Mouse (Mus musculus): ENCODE measurements around the gene Fam208b. TPM values are rescaled to one million over a fixed set of nuclear protein-coding genes. Genes with fewer than 3 reads are reported as not detected.
"Not testable (repeated sequence)": the region's sequence is repeated elsewhere in the genome, so short reads cannot be mapped to it uniquely, and the experiment has no call there.

Fam208b gene
- polyA plus RNA-seq, 1 experiment, result 3.7 TPM

DNA sequence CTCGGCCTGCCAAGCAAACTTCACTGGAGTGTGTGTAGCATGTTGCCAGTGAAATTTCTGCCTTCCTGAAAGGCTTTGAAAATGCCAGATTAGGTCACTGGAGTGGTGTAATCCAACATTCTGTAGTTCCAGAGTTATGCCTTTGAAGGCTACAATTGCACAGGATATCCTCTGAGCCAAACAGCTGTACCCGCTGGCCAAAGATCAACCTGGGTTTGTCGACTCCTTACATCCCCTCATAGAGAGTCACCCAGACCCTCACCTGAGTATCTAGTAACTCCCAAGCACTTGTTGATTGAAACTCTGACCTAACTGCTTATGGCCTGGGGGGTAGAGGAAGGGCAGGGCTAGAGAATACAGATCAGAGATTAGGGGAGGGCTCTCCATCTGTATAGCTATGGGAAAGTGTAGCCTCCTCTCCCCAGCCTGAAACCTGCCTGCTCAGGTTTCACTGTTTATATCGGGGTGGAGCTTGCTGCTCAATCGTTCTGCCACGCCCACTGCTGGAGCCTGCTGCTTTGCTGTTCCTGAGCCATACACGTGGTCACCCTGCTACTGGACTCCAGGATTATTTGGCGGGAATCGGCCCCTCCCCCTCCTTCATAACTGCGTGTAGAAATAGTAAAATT is 79.1 kb downstream of the Fam208b start:
- H3K36me3 ChIP-seq (ENCODE audit: control insufficient read depth, insufficient read depth), result no peaks in the 10 kb centered on the region
- H3ac ChIP-seq (ENCODE audit: control insufficient read depth, insufficient read length, low read depth), result no peak overlapping the region
- TF ChIP-seq USF1 (IDR thresholded peaks at IDR 0.05; ENCODE audit: low read depth), result no peak
- no peak for TF ChIP-seq MYOD1 (IDR thresholded peaks at IDR 0.05; ENCODE audit: control insufficient read depth, insufficient read length, low read depth)
- no peak for TF ChIP-seq FOSL1 (IDR thresholded peaks at IDR 0.05; ENCODE audit: insufficient read depth, low read length, poor library complexity, severe bottlenecking)
- no peak for TF ChIP-seq MYOG (IDR thresholded peaks at IDR 0.05; ENCODE audit: control insufficient read depth, extremely low read depth, insufficient read length)
- TF ChIP-seq CEBPB (IDR thresholded peaks at IDR 0.05; ENCODE audit: low read depth), result no peak
- TF ChIP-seq MAX (IDR thresholded peaks at IDR 0.05), result no peak
- no peak for TF ChIP-seq CTCF (IDR thresholded peaks at IDR 0.05; ENCODE audit: control insufficient read depth, insufficient read depth, insufficient read length)
- H3K79me2 ChIP-seq (ENCODE audit: control insufficient read depth, insufficient read depth), result no peaks in the 10 kb centered on the region
- no peaks in the 10 kb centered on the region for H3K27me3 ChIP-seq (ENCODE audit: control insufficient read depth, insufficient read depth, insufficient read length)
- no peaks in the 10 kb centered on the region for H3K79me3 ChIP-seq (ENCODE audit: low read depth)
- H3K4me3 ChIP-seq (ENCODE audit: insufficient read depth, poor library complexity, severe bottlenecking), result no peak overlapping the region

DNA sequence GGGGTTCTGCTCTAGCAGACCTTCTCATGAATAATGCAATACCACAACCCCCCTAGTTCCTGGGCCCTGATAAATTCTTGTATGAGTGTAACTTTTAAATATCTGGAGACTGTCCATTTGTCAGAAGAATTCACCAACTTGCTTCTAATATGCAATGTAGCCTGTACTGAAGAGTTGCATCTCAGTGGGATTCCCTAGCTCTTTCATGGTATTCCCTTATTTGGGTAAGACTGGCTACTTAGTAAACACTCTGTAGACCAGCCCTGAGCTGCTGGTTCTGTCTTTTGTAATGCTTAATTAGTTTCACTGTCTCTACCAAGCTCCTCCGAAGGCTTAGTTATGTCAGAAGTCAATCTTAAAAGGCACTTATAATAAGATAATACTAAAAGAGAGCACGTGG is 79.7 kb downstream of the Fam208b start:
- H3K79me3 ChIP-seq (ENCODE audit: low read depth); H3K27me3 ChIP-seq (ENCODE audit: control insufficient read depth, insufficient read depth, insufficient read length); H3K36me3 ChIP-seq (ENCODE audit: control insufficient read depth, insufficient read depth); H3K79me2 ChIP-seq (ENCODE audit: control insufficient read depth, insufficient read depth); H3K4me3 ChIP-seq (ENCODE audit: insufficient read depth, poor library complexity, severe bottlenecking); H3ac ChIP-seq (ENCODE audit: control insufficient read depth, insufficient read length, low read depth): not testable (repeated sequence)

DNA sequence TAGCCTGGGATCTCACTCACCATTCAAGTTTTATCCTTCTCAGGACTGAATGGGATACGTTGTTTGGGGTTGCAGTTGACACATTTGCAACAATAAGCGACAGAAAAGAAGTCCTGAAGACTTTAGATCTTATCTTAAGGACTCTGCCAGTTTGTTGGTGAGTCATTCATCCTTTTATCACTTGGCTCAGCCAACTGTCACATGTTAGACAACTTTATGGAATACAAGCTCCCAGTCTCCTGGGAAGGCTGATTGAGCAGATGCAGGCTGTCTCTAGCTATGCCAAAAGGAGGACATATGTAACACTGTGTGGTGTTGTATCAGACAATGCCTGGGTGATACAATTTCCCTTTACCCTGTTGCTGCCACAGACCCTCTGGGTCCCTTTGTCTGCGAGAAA is 80.5 kb downstream of the Fam208b start:
- Histone ChIP-seq H3K36me3 (ENCODE audit: control insufficient read depth, insufficient read depth) (no peaks in the 10 kb centered on the region), H3ac (ENCODE audit: control insufficient read depth, insufficient read length, low read depth) (no peak overlapping the region), H3K27me3 (ENCODE audit: control insufficient read depth, insufficient read depth, insufficient read length) (no peaks in the 10 kb centered on the region), H3K79me3 (ENCODE audit: low read depth) (no peaks in the 10 kb centered on the region), H3K4me3 (ENCODE audit: insufficient read depth, poor library complexity, severe bottlenecking) (no peak overlapping the region), H3K79me2 (ENCODE audit: control insufficient read depth, insufficient read depth) (no peaks in the 10 kb centered on the region)
- TF ChIP-seq USF1 (IDR thresholded peaks at IDR 0.05; ENCODE audit: low read depth) (no peak), MYOG (IDR thresholded peaks at IDR 0.05; ENCODE audit: control insufficient read depth, extremely low read depth, insufficient read length) (no peak), FOSL1 (IDR thresholded peaks at IDR 0.05; ENCODE audit: insufficient read depth, low read length, poor library complexity, severe bottlenecking) (no peak), CEBPB (IDR thresholded peaks at IDR 0.05; ENCODE audit: low read depth) (no peak), CTCF (IDR thresholded peaks at IDR 0.05; ENCODE audit: control insufficient read depth, insufficient read depth, insufficient read length) (no peak), MYOD1 (IDR thresholded peaks at IDR 0.05; ENCODE audit: control insufficient read depth, insufficient read length, low read depth) (no peak), MAX (IDR thresholded peaks at IDR 0.05) (no peak)

DNA sequence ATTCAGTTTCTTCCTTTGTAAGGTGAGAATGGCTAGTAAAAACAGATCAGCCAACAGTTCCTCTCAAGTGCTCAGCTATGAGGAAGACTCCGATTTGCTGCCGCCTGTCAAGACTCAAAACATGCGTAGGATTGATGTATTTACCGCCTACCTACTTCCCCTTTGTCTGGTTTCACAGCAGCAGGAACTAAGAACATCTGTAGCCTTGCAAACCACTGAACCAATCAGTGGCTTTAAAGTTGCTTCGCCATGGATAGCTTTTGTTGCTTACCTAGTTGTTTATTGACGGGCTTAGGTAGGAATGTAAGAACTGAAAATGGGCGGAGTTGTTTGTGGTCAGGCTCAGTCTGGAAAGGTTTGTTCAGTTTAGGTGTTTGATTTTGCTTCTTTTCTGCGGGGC is 84.6 kb downstream of the Fam208b start:
- H3K4me3 ChIP-seq (ENCODE audit: insufficient read depth, poor library complexity, severe bottlenecking), result no peak overlapping the region
- no peaks in the 10 kb centered on the region for H3K27me3 ChIP-seq (ENCODE audit: control insufficient read depth, insufficient read depth, insufficient read length)
- no peak overlapping the region for H3ac ChIP-seq (ENCODE audit: control insufficient read depth, insufficient read length, low read depth)
- no peaks in the 10 kb centered on the region for H3K36me3 ChIP-seq (ENCODE audit: control insufficient read depth, insufficient read depth)
- H3K79me2 ChIP-seq (ENCODE audit: control insufficient read depth, insufficient read depth), result no peaks in the 10 kb centered on the region
- H3K79me3 ChIP-seq (ENCODE audit: low read depth), result no peaks in the 10 kb centered on the region
- TF ChIP-seq FOSL1 (IDR thresholded peaks at IDR 0.05; ENCODE audit: insufficient read depth, low read length, poor library complexity, severe bottlenecking), result no peak
- no peak for TF ChIP-seq CEBPB (IDR thresholded peaks at IDR 0.05; ENCODE audit: low read depth)
- TF ChIP-seq USF1 (IDR thresholded peaks at IDR 0.05; ENCODE audit: low read depth), result no peak
- no peak for TF ChIP-seq MYOG (IDR thresholded peaks at IDR 0.05; ENCODE audit: control insufficient read depth, extremely low read depth, insufficient read length)
- no peak for TF ChIP-seq MYOD1 (IDR thresholded peaks at IDR 0.05; ENCODE audit: control insufficient read depth, insufficient read length, low read depth)
- TF ChIP-seq CTCF (IDR thresholded peaks at IDR 0.05; ENCODE audit: control insufficient read depth, insufficient read depth, insufficient read length), result no peak
- no peak for TF ChIP-seq MAX (IDR thresholded peaks at IDR 0.05)

DNA sequence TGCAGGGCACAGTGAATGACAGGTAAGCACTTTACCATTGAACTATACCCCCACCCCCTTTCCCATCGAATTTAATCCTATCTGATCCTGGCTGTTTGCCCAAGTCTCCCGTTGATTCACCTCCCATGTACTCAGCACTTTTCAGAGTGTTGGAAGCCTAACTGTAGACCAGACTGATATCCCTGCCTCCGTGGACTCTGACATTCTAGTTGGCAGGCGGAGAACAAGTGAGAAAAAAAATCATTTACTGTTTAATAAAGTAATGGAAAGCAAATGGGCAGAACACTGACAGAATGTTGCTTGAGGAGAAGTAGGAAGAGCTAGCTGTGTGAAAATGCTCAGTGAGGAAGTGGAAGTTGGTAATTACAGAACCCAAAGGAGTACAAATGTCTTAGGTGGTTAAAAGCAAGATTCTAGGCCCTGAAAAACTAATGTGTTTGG is 85.3 kb downstream of the Fam208b start:
- no peak for TF ChIP-seq MYOD1 (IDR thresholded peaks at IDR 0.05; ENCODE audit: control insufficient read depth, insufficient read length, low read depth)
- TF ChIP-seq FOSL1 (IDR thresholded peaks at IDR 0.05; ENCODE audit: insufficient read depth, low read length, poor library complexity, severe bottlenecking), result no peak
- no peak for TF ChIP-seq MYOG (IDR thresholded peaks at IDR 0.05; ENCODE audit: control insufficient read depth, extremely low read depth, insufficient read length)
- no peak for TF ChIP-seq CTCF (IDR thresholded peaks at IDR 0.05; ENCODE audit: control insufficient read depth, insufficient read depth, insufficient read length)
- TF ChIP-seq CEBPB (IDR thresholded peaks at IDR 0.05; ENCODE audit: low read depth), result no peak
- TF ChIP-seq USF1 (IDR thresholded peaks at IDR 0.05; ENCODE audit: low read depth), result no peak
- no peak for TF ChIP-seq MAX (IDR thresholded peaks at IDR 0.05)
- H3K79me3 ChIP-seq (ENCODE audit: low read depth), result no peaks in the 10 kb centered on the region
- H3ac ChIP-seq (ENCODE audit: control insufficient read depth, insufficient read length, low read depth), result no peak overlapping the region
- no peaks in the 10 kb centered on the region for H3K36me3 ChIP-seq (ENCODE audit: control insufficient read depth, insufficient read depth)
- H3K79me2 ChIP-seq (ENCODE audit: control insufficient read depth, insufficient read depth), result no peaks in the 10 kb centered on the region
- no peaks in the 10 kb centered on the region for H3K27me3 ChIP-seq (ENCODE audit: control insufficient read depth, insufficient read depth, insufficient read length)
- H3K4me3 ChIP-seq (ENCODE audit: insufficient read depth, poor library complexity, severe bottlenecking), result no peak overlapping the region

DNA sequence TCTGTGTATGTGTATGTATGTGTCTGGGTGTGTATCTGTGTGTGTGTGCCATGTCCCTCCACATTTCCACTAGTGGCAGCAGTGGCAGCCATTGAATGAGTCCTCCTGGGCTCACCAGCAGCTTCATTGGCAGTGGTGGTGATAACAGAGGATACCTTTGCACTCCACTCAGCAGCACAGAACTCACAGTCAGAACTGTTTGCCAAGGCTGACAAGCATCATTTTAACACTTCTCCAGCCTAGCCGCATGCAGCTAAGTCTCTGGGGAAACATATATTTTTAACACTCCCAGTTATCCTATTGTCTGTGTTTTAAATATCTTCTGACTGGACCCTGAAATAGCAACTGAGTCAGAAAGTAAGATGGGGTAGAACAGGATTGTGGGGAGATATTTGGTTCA is 87.0 kb downstream of the Fam208b start:
- H3K4me3 ChIP-seq (ENCODE audit: insufficient read depth, poor library complexity, severe bottlenecking), result no peak overlapping the region
- no peaks in the 10 kb centered on the region for H3K79me2 ChIP-seq (ENCODE audit: control insufficient read depth, insufficient read depth)
- H3K79me3 ChIP-seq (ENCODE audit: low read depth), result no peaks in the 10 kb centered on the region
- H3ac ChIP-seq (ENCODE audit: control insufficient read depth, insufficient read length, low read depth), result no peak overlapping the region
- no peak for TF ChIP-seq CEBPB (IDR thresholded peaks at IDR 0.05; ENCODE audit: low read depth)
- no peak for TF ChIP-seq FOSL1 (IDR thresholded peaks at IDR 0.05; ENCODE audit: insufficient read depth, low read length, poor library complexity, severe bottlenecking)
- no peaks in the 10 kb centered on the region for H3K36me3 ChIP-seq (ENCODE audit: control insufficient read depth, insufficient read depth)
- H3K27me3 ChIP-seq (ENCODE audit: control insufficient read depth, insufficient read depth, insufficient read length), result no peaks in the 10 kb centered on the region

Data from C2C12 (cell line).